Mouse (Mus musculus) MEL (cell line): Measurements from ENCODE around the gene Tmcc3.

Experiments
- CTCF ChIP-seq, 3 experiments: IDR thresholded peaks in 2 of 3; conservative IDR thresholded peaks in 1 of 3; 2 replicates each; pipeline ENCODE4 v1.5.1; 2011 to 2012; ENCODE audit warnings: low read length in 3 of 3, low read depth in 2 of 3, mild to moderate bottlenecking in 2 of 3, improper control_type of control experiment in 1 of 3, inconsistent platforms in 1 of 3, mixed read lengths in 1 of 3, moderate library complexity in 1 of 3; ENCODE audit not compliant: control insufficient read depth in 1 of 3, insufficient read depth in 1 of 3, poor library complexity in 1 of 3, severe bottlenecking in 1 of 3
- EP300 ChIP-seq, 2 experiments: IDR thresholded peaks; 2 replicates each; pipeline ENCODE4 v1.6.1; 2011; ENCODE audit warnings: improper control_type of control experiment in 2 of 2, low read length in 2 of 2, low read depth in 1 of 2, mild to moderate bottlenecking in 1 of 2
- MAX ChIP-seq: IDR thresholded peaks from 2 replicates; pipeline ENCODE4 v1.6.1; 2011; ENCODE audit warnings: low read length, improper control_type of control experiment
- MEF2A ChIP-seq: IDR thresholded peaks from 2 replicates; pipeline ENCODE4 v1.6.1; 2014; ENCODE audit warnings: low read depth, mild to moderate bottlenecking, inconsistent platforms, low read length, improper control_type of control experiment; ENCODE audit not compliant: poor library complexity, insufficient replicate concordance, severe bottlenecking; ENCODE audit errors: extremely low read depth
- UBTF ChIP-seq: IDR thresholded peaks from 2 replicates; pipeline ENCODE4 v1.6.1; 2012; ENCODE audit warnings: low read depth, mild to moderate bottlenecking, inconsistent platforms, low read length, improper control_type of control experiment, moderate library complexity, borderline replicate concordance; ENCODE audit not compliant: insufficient read depth
- USF1 ChIP-seq: IDR thresholded peaks from 2 replicates; pipeline ENCODE4 v1.6.1; 2014; ENCODE audit warnings: low read depth, mild to moderate bottlenecking, inconsistent platforms, low read length, improper control_type of control experiment, moderate library complexity

GRCm38 (mm10) chr10:94461871-94462270, 150.1 kb downstream of the Tmcc3 start:
- TF ChIP-seq EP300 (IDR thresholded peaks at IDR 0.05; ENCODE audit: low read depth in 1 of 2, low read length in 2 of 2) (no peak), MAX (no peak), CTCF (IDR thresholded peaks at IDR 0.05 in 2 of 3, conservative IDR thresholded peaks at IDR 0.05 in 1 of 3; ENCODE audit: control insufficient read depth in 1 of 3, insufficient read depth in 1 of 3, low read depth in 2 of 3, low read length in 3 of 3, poor library complexity in 1 of 3, severe bottlenecking in 1 of 3) (no peak), USF1 (no peak), UBTF (no peak), MEF2A (no peak)
